Mouse (Mus musculus): ENCODE results near the gene Sec24a.
"Not testable (repeated sequence)": the region's sequence is repeated elsewhere in the genome, so short reads cannot be mapped to it uniquely, and the experiment has no call there.

The Sec24a gene

GRCm38 (mm10) chr11:51763213-51763907 lies at the start of gene Sec24a, which contains the start of gene Sar1b:
Gene Sec24a (minus strand): TSS chr11:51763634.
Gene Sar1b (plus strand): TSS chr11:51763687.
- peak; percentile 56 for DNase-seq (ENCODE audit: low read depth)

- DNase-seq (ENCODE audit: low read depth) = no peak
These were observed 48.6 kb upstream of the Sec24a start for GRCm38 (mm10) chr11:51812022-51812546.

GRCm38 (mm10) chr11:51811230-51811629 lies 47.8 kb upstream of the Sec24a start:
- no peak for DNase-seq (ENCODE audit: low read depth)

- no peak for DNase-seq (ENCODE audit: low read depth)
These were observed 46.3 kb upstream of the Sec24a start for GRCm38 (mm10) chr11:51809632-51810224.

GRCm38 (mm10) chr11:51807108-51807879 lies 43.9 kb upstream of the Sec24a start:
- DNase-seq (ENCODE audit: low read depth) = peak; percentile 57

GRCm38 (mm10) chr11:51805221-51805981 lies 42.0 kb upstream of the Sec24a start:
- peak; percentile 65 for DNase-seq (ENCODE audit: low read depth)

GRCm38 (mm10) chr11:51800634-51801325 lies 37.3 kb upstream of the Sec24a start:
- no peak for DNase-seq (ENCODE audit: low read depth)

GRCm38 (mm10) chr11:51796272-51796671 lies 32.8 kb upstream of the Sec24a start:
- DNase-seq (ENCODE audit: low read depth) = no peak

- no peak for DNase-seq (ENCODE audit: low read depth)
These were observed 27.2 kb upstream of the Sec24a start for GRCm38 (mm10) chr11:51790662-51791061.

- DNase-seq (ENCODE audit: low read depth) = not testable (repeated sequence)
These were observed 26.3 kb upstream of the Sec24a start for GRCm38 (mm10) chr11:51789735-51790134.

- no peak for DNase-seq (ENCODE audit: low read depth)
These were observed 22.5 kb upstream of the Sec24a start for GRCm38 (mm10) chr11:51785926-51786325.

GRCm38 (mm10) chr11:51782721-51783120 lies 19.3 kb upstream of the Sec24a start:
- no peak for DNase-seq (ENCODE audit: low read depth)

- DNase-seq (ENCODE audit: low read depth) = no peak
These were observed 17.4 kb upstream of the Sec24a start for GRCm38 (mm10) chr11:51780773-51781267.

- DNase-seq (ENCODE audit: low read depth) = no peak
These were observed 14.0 kb upstream of the Sec24a start for GRCm38 (mm10) chr11:51777478-51777877.

GRCm38 (mm10) chr11:51775507-51775906 lies 12.1 kb upstream of the Sec24a start:
- DNase-seq (ENCODE audit: low read depth) = no peak

- DNase-seq (ENCODE audit: low read depth) = no peak
These were observed 4.9 kb upstream of the Sec24a start for GRCm38 (mm10) chr11:51768296-51768695.

- DNase-seq (ENCODE audit: low read depth) = no peak
These were observed 4.3 kb upstream of the Sec24a start for GRCm38 (mm10) chr11:51767579-51768220.

GRCm38 (mm10) chr11:51764816-51765215 lies 1.4 kb upstream of the Sec24a start:
- DNase-seq (ENCODE audit: low read depth) = no peak

GRCm38 (mm10) chr11:51763955-51764354 lies 521 bp upstream of the Sec24a start:
- DNase-seq (ENCODE audit: low read depth) = no peak

- no peak for DNase-seq (ENCODE audit: low read depth)
These were observed 2.2 kb downstream of the Sec24a start for GRCm38 (mm10) chr11:51761241-51761640.

Data from fibroblast of lung, adult 2 months (primary cell).